Mouse (Mus musculus) ES-Bruce4 (cell line): ENCODE data around the gene Ctxn1.

Experiments
- CTCF ChIP-seq: IDR thresholded peaks from one replicate; pipeline ENCODE4 v1.8.1; 2011; ENCODE audit warnings: low read depth, low read length
- EP300 ChIP-seq: IDR thresholded peaks from 2 replicates; pipeline ENCODE4 v1.6.1; 2011; ENCODE audit warnings: low read depth, low read length; ENCODE audit not compliant: insufficient read depth
- POLR2A ChIP-seq: IDR thresholded peaks from one replicate; pipeline ENCODE4 v1.8.1; 2011; ENCODE audit warnings: low read length; ENCODE audit not compliant: insufficient read depth

DNA sequence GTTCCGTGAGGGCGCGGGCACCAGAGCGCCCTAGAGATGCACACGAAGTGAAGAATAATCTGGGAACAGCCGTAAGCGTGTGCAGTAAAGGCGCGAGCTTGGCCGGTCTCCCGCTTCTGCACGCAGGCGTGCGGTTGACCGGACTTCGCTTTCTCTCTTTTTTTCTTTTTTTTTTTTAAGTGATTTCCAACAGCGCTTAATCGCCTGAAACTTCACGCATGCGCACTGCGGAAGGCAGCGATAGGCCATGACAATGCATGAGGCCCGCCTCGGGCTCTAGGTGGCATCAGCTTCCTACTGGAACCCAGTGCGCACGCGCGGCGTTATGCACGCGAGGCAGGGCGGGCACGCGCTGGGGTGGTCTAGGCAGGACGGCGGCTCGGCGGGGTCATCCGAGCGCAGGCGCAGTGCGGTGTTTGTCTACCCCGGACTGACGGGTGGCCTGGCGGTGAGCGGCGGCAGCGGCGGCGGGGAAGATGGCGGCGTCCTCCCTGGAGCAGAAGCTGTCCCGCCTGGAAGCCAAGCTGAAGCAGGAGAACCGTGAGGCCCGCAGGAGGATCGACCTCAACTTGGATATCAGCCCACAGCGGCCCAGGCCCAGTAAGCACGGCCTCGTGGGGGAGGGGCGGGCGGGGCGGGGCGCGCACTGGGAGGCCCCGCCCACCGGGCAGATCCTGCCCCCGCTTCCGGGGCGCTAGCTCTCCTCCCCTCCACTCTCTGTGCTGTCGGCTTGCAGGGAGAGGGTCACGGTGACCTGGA, 20.5 kb downstream of the Ctxn1 start, which contains the start of the genes Map2k7 and Gm49320:
- TF ChIP-seq CTCF (peak; percentile 48), EP300 (peak; percentile 70; the same call in 1 of the 2 replicates), POLR2A (peak; percentile 35)
